Mouse (Mus musculus) thymus, postnatal 10 days (tissue): Measurements from ENCODE around the gene Dgkg.
A peak's percentile ranks its signal among the peaks of the same experiment; 100 is the strongest.

ENCODE experiments used
- DNase-seq, 2 experiments: peaks; one replicate each; pipeline ENCODE4 v3.0.0; 2021; ENCODE audit warnings: low spot score in 2 of 2

The Dgkg gene

DNA sequence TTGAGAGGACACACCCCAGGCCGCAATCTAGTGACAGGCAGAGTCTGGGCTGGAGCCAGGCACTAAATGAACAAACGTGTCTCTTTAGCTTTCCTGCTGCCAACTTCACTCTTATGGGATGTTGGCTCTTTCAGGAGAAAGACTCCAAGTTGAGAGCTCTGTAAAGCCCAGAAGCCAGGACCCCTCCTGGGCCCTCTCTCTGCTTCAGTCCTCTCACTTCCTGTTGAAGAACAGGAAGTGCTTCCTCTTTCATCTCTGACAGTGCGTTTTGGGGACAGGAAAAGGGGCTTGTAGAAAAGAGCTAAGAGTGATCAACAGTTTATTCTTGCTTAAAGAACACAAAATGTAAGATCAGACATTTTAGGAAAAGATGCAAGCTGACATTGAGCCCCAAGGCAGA is 159.0 kb downstream of the Dgkg start:
- DNase-seq = peak; percentile 30 to 50

DNA sequence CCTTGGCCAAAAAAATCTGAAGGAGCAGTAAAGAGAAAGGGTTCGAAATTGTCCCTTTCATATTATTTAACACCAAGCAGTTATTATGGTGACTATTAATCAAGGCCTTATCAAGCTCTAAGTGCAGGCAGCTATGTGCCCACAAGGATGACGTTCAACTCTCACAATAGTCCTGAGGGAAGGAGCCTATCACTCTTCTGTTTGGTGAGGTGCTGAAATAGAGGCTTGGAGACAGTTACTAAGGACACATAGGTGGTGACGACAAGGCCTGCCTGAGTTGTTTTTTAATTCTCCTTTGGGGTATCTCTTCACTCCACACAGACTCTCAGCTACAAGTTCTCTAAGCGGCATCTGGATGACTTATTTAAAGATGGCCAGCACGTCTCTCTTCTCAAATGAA is 161.8 kb downstream of the Dgkg start:
- no peak for DNase-seq

DNA sequence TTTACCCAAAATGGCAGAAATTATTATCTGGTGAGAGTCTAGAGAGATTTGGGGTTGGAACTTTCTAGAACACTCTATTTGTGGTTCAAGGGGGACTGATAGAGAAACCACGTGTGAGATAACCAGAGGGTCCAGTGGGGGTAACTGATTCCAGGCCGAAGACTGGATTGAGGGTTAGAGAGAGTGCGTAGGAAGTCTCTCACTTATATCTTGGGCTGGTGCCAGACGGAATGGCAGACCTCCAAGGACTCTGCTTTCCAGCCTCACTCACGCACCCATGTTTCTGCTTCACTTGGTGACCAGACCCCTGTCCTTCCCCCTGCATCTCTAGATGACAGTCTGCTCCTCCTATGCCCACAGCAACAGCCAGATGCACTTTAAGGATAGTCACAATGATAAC is 162.2 kb downstream of the Dgkg start:
- no peak for DNase-seq

- no peak for DNase-seq
Observed at GRCm38 (mm10) chr16:22493396-22493795, 163.6 kb downstream of the Dgkg start.

- DNase-seq = no peak
Observed at GRCm38 (mm10) chr16:22491446-22492166, 165.4 kb downstream of the Dgkg start.

- no peak for DNase-seq
Observed at GRCm38 (mm10) chr16:22483900-22484299, 173.1 kb downstream of the Dgkg start.

DNA sequence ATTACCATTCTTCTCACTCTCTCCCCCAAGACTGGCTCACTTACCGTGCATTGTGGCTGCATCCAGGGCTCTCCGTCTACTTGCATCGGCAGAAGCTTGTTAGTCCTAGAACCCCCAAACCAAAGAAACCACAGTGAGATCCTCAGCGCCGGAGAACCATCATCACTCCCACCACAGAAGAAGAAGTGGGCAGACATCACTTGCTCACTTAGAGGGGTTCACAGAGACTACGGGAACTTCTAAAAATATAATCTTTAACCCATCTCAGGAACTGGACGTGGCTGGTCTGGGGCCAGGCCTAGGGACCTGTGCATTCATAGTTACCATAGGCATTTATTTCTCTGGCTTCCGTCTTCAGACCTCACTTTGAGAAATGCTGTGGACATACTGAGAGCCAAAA is 177.7 kb downstream of the Dgkg start:
- no peak for DNase-seq

GRCm38 (mm10) chr16:22471728-22472127 is 185.3 kb downstream of the Dgkg start:
- no peak for DNase-seq

DNA sequence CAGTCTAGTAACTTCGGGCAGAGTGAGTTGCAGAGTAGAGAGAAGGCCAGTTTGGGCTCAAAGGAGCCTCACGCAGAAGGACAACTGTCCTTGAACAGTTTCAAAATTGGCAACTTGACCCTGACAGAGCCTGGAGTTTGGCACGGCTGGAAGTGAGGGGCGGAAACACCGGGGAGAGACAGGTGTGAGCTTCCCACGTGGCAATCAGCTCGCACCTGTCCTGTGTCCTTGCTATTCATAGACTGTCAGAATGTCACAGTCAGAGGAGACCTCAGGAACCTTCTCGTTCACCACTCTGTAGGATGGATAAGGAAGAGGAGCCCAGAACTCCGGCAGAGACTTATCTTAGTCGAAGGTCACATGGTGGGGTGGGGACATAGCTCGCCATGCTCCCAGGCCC is 187.6 kb downstream of the Dgkg start:
- no peak for DNase-seq

DNA sequence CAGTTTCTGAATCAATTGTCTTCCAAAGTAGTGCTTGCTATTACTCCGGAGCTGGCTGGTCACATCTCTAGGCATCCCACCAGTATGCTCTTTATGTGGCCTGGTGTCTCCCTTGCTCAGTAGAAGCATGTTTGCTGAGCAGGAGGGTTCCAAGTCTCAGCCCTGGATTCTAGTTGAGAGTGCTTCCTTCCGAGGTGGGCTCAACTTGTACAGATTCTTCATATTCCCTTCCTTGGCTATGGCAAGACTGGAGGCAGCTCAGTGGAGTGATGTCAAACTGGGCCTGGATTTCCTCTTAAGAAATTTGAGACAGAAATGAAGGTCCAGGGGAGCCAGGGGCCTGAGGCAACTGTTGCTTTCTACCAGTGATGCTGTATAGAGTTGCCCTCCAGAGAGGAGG is 189.9 kb downstream of the Dgkg start:
- no peak for DNase-seq

- peak; percentile 49 to 51 for DNase-seq
Observed at GRCm38 (mm10) chr16:22466381-22466780, 190.6 kb downstream of the Dgkg start.

GRCm38 (mm10) chr16:22462220-22462619 is 194.8 kb downstream of the Dgkg start:
- DNase-seq = no peak

GRCm38 (mm10) chr16:22461728-22462127 is 195.3 kb downstream of the Dgkg start:
- DNase-seq = no peak

- no peak for DNase-seq
Observed at GRCm38 (mm10) chr16:22460960-22461359, 196.1 kb downstream of the Dgkg start.

- no peak for DNase-seq
Observed at GRCm38 (mm10) chr16:22452082-22452481, 204.9 kb downstream of the Dgkg start.

GRCm38 (mm10) chr16:22448093-22448492 is 208.9 kb downstream of the Dgkg start:
- no peak for DNase-seq

DNA sequence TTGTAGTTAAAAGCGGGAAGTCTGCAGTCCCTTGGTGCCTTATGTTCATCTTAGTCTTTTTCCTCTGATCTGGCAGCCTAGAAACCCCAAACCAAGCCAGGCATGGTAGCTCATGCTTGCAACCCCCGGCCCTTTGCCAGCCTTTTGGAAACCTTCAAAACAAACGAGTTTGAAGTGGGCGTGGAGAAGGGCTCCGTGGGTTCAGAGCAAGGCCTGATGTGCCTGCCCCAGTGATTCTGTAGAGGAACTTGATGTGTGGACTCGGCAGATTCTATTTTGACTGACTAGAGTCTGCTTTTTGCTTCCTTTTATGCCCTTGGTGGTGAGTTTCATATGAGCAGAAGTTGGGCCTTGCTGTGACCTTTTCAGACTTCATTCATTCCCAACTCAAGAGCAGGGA is 212.2 kb downstream of the Dgkg start:
- no peak for DNase-seq

DNA sequence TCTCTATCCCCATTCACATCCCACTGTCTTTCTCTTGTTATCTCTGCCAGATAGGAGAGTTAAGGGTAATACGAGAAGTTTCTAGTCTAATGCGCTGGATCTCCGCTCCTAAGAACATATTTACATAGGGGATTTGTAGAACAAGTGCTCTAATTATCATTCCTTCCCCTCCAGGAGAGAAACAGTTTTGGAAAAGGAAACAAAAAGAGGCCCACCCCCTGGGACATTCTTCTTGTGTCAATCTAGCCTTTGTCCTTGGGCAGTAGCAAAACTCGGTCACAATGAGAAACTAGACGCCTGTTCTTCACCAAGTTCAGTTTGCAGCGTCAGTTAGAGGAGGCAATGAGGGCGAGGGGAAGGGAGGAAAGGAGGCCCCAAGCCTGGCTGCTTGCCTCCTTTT is 214.8 kb downstream of the Dgkg start:
- DNase-seq = no peak

DNA sequence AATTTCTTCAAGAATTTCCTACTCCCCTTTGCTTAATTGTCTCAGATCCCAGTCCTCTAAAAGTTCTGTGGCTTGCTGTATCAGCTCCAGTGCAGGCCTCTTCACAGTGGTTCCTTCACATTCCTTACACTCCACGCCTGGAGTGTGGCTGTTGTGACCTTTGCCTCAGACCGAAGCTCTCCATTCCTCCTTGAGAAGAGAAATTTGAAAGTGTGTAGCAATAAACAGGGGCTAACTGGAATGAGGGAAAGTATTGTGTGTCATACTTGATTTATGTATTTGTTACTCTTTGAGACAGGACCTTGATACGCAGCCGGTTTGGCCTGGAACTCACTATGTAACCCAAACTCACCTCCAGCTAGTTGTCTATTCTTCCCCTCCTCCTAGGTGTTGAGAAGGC is 215.7 kb downstream of the Dgkg start:
- no peak for DNase-seq

DNA sequence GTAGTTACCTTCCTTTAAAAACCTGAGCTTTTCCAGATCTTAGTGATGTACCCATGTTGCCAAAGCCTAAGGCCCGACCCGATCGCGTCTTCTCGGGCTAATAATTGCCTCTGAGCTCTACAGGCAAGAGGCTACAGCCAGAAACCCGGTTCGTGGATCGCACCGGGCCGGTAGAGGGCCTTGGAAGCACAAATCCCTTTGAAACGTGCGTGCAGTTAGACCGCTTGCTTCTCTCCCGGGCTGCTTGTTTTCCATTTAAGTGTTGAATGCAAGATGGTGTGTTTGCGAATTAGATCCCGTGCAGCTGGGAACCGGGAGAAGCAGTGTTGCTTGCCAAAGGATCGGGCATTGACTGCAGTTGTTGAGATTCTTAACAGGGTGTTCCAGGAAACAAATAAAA is 216.8 kb downstream of the Dgkg start:
- DNase-seq = peak; percentile 8 to 16

GRCm38 (mm10) chr16:22439499-22440177 is 217.4 kb downstream of the Dgkg start, which contains the start of gene Etv5:
Etv5 (minus strand) TSS chr16:22439719.
- DNase-seq = peak; percentile 93 to 97

- DNase-seq = peak; percentile 59 to 64
Observed at GRCm38 (mm10) chr16:22438441-22439373, 218.3 kb downstream of the Dgkg start.
